Mouse (Mus musculus) cerebellum, postnatal 14 days (tissue): ENCODE results near the gene Scfd2.

Source experiments
- DNase-seq, 2 experiments: peaks; one replicate each; pipeline ENCODE4 v3.0.0; 2021; ENCODE audit warnings: mixed read lengths in 2 of 2

Gene Scfd2

DNA sequence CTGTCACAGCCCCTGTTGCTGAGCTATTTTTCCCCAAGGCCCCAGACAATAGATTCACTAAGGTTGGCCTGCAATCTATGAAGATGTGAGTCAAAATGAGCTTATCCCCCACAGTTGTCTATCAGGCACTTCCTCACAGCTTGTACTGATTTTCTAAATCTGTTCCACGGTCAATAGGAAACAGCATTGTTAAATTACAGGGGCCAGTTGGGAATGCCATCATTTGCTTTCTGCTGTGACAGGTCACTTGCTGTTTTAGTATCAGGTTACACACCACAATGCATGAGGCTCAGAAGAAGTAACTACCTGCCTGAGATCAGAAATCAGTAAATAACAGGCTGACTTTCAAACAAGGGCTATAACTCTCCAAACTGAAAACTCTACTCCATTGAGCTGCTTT is 168.3 kb downstream of the Scfd2 start:
- DNase-seq, result no peak

DNA sequence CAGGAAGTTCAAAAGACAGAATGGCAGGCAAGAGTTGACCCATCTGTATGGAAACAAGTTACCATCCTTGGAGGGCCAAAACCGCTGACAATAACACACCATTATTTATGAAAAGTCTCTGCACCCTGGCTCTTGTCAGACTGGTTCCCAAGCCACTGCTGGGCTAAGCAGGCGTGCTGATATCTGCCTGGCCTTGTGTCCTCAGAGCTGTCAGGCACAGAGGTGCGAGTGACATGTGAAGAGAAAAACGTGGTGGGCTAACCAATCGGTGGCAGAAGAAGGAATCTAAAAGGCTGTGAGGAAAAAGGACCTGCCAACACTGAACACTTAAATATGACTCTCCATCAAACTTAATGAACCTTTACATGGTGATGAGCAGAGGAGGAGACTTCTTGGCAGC is 170.0 kb downstream of the Scfd2 start:
- no peak for DNase-seq

GRCm38 (mm10) chr5:74358033-74358432 is 173.5 kb downstream of the Scfd2 start:
- no peak for DNase-seq

- DNase-seq, result no peak
These were observed 176.0 kb downstream of the Scfd2 start for GRCm38 (mm10) chr5:74355416-74356177.

DNA sequence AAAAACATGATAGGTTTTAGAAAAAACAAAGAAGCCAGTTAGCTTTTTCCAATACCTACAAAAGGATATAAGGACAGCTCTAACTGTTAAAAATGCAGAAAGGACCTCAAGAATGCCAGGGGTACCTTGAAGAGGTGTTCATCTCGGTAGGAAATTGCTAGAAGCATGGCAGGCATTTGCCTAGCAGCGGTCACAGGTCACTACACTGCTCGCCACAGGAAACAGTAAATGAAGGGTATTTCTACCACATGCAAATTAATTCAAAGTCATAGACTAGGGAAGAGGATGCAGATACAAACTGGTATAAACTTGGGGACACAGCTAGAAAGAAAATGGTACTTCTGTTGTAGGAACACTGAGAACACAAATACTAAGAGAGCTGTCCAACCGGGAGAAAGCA is 180.7 kb downstream of the Scfd2 start:
- no peak for DNase-seq

- DNase-seq, result no peak
These were observed 183.3 kb downstream of the Scfd2 start for GRCm38 (mm10) chr5:74348079-74348870.

- DNase-seq, result no peak
These were observed 188.5 kb downstream of the Scfd2 start for GRCm38 (mm10) chr5:74343045-74343444.

DNA sequence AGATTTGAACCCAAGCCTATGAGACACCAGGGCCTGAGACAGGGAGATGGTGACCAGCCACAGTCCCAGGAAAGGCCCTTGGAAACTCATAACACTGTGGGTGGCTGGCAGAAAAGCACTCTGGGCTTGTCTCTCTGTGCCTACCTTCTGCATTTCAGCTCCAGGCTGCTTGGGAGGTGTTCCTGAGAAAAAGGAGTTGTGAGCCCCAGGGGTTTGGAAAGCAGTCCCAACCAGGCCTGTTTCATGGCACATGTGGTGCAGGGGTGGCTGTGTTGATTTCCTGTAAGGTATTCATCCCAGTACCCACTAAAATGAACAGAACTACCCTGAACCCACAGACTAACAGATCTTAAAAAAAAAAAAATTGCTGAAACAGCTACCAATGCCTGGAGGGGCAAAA is 189.0 kb downstream of the Scfd2 start:
- no peak for DNase-seq

GRCm38 (mm10) chr5:74337491-74337890 is 194.1 kb downstream of the Scfd2 start:
- DNase-seq, result peak; percentile 17 to 29

DNA sequence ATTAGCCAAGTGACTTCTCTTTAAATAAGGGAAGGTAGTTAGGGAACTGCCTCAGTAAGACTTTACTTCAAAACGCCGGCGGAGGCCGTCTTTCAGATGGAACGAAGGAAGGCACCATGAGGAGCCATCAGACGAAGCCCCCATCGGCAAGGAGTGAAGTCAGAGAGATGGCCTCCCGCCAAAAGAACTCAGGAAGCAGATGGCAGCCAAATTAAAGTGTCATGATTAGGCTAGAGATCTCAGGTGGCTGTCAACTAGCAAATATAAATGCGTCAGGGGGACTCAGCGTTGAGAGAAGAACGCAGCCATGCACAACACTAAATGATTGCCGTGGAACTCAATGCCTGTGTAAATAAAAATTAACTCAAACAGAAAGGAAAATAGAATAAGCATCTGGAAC is 194.8 kb downstream of the Scfd2 start:
- peak; percentile 85 to 86 for DNase-seq

- no peak for DNase-seq
These were observed 198.3 kb downstream of the Scfd2 start for GRCm38 (mm10) chr5:74333258-74333657.

GRCm38 (mm10) chr5:74326228-74326627 is 205.3 kb downstream of the Scfd2 start:
- no peak for DNase-seq

- peak in 1 of 2 experiments; percentile 40 for DNase-seq
These were observed 210.4 kb downstream of the Scfd2 start for GRCm38 (mm10) chr5:74321010-74321746.

GRCm38 (mm10) chr5:74319551-74319950 is 212.0 kb downstream of the Scfd2 start:
- no peak for DNase-seq

- no peak for DNase-seq
These were observed 214.4 kb downstream of the Scfd2 start for GRCm38 (mm10) chr5:74317174-74317573.

DNA sequence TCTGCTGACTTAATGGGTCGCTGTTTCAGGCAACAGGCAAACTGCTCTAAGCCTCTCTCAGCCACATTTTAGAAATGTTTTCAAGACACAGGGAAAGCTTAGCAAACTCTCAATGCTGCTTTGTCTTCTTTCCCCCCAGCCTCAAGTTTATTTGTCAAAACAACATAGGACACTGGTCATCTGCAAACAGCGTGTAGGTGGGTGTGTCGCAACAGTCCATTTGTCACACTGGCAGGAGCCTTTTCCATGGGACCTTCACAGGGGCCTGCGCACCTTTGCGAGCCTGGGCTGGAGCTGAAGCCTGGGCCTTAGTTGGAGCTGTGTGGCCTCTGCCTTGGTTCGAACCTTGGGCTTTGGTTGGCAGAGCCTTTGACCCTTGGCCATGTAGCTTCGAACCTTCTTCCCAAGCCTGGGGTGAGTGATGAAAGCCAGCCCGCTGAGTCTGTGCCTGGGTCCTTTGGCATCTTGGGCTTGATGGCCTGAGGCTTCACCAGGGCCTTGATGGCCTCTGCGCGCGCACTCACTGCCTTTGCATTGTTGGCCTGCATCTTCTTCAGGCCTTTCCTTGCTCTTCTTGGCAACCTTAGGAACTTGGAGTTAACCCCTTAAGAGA is 215.1 kb downstream of the Scfd2 start:
- no peak for DNase-seq

GRCm38 (mm10) chr5:74315471-74316245 is 215.9 kb downstream of the Scfd2 start:
- DNase-seq, result no peak

- no peak for DNase-seq
These were observed 217.1 kb downstream of the Scfd2 start for GRCm38 (mm10) chr5:74314501-74314900.

GRCm38 (mm10) chr5:74313542-74313941 is 218.0 kb downstream of the Scfd2 start:
- peak in 1 of 2 experiments; percentile 51 for DNase-seq

DNA sequence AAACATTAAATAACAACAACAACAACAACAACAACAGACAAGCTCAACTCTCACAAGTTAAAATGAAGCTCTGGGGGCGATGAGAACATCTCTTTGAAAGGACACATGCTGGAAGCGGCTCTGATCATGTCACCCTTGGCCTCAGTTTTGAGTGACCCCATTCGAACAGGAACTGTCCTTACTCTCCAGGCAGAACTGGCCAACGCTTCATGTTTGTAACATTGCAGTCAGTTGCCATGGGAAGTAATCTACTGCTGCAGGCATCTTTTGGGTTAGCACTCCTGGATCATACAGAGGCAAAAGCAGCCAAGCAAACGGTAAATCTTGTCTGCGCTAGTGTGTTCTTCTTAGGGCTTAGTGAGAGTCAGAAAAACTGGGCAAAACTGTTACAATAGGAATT is 219.7 kb downstream of the Scfd2 start:
- DNase-seq, result no peak

DNA sequence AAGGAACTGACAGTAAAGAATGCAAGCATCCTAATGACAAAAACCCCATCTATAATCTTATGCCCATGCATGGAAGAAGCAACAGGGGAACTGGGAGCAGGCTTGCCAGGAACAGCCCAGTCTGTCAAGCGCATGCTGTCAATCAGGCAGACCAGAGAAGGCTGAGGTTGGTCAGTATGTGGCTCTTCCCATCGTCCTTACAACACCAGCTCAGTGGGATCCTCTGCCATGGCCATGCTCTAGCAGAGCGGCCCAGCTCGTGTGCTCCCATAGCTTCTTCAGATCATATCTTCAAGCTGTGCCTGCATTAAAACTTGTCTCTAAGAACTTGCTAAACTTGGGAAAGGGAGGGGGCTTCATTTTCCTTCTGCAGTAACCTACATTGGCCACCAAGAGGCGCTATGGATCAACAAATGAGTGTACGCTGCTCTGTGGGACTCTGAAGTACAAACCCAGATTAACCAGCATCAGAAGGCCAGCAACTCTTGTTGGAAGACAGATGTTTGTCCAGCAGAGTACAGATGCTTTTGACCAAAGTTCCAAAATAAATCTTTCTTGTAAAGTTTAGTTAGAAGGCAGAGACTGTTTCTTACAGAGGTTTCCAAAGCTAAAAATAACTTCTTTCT is 220.2 kb downstream of the Scfd2 start:
- peak; percentile 59 to 61 for DNase-seq

- DNase-seq, result no peak
These were observed 221.5 kb downstream of the Scfd2 start for GRCm38 (mm10) chr5:74310101-74310500.
